Mouse (Mus musculus): Measurements from ENCODE around the gene Gm8882.
"Not testable (repeated sequence)": the region's sequence is repeated elsewhere in the genome, so short reads cannot be mapped to it uniquely, and the experiment has no call there.

Gene Gm8882

GRCm38 (mm10) chr6:132364034-132364433 lies at the start of gene Gm8882:
TSS of gene Gm8882 (minus strand) at chr6:132364134.
- in situ Hi-C loops (cut with MboI, MseI), result not testable (repeated sequence)

GRCm38 (mm10) chr6:132314657-132315056 lies 49.3 kb downstream of the Gm8882 start, which contains the start of gene Prpmp5:
TSS of gene Prpmp5 (minus strand) at chr6:132314757.
- in situ Hi-C loops (cut with MboI, MseI), result not testable (repeated sequence)
